Mouse (Mus musculus) heart, embryonic 15.5 days (tissue): ENCODE data around the gene Fam53b. TPM values are rescaled to one million over a fixed set of nuclear protein-coding genes. Genes with fewer than 3 reads are reported as not detected.

Source experiments
- ATAC-seq: fragments of 200-750 bp; cut with Nextera tagmentation; replicated peaks from 2 replicates; pipeline ENCODE4 v1.8.0; 2017; ENCODE audit warnings: low read depth, moderate TSS enrichment; ENCODE audit not compliant: insufficient number of reproducible peaks, insufficient read depth, low FRiP score
- H3K27ac ChIP-seq: fragments of 300-500 bp; sonication (generic); 2 replicates; pipeline ENCODE4 v1.5.1; 2015; ENCODE audit warnings: mild to moderate bottlenecking, inconsistent platforms
- H3K27me3 ChIP-seq: fragments of 300-500 bp; sonication (generic); 2 replicates; pipeline ENCODE4 v1.6.1; 2015; ENCODE audit warnings: inconsistent platforms
- H3K36me3 ChIP-seq: fragments of 300-500 bp; sonication (generic); 2 replicates; pipeline ENCODE4 v1.6.1; 2015; ENCODE audit warnings: mild to moderate bottlenecking, inconsistent platforms
- H3K4me1 ChIP-seq: fragments of 300-500 bp; sonication (generic); replicated peaks from 2 replicates; pipeline ENCODE4 v1.6.1; 2015; ENCODE audit warnings: inconsistent platforms
- H3K4me2 ChIP-seq: fragments of 300-500 bp; sonication (generic); 2 replicates; pipeline ENCODE4 v1.6.1; 2015; ENCODE audit warnings: inconsistent platforms, mild to moderate bottlenecking, moderate library complexity
- H3K4me3 ChIP-seq: fragments of 300-500 bp; sonication (generic); 2 replicates; pipeline ENCODE4 v1.5.1; 2015; ENCODE audit warnings: mild to moderate bottlenecking, inconsistent platforms
- H3K9ac ChIP-seq: fragments of 300-500 bp; sonication (generic); 2 replicates; pipeline ENCODE4 v1.6.1; 2015; ENCODE audit warnings: mild to moderate bottlenecking, inconsistent platforms
- H3K9me3 ChIP-seq: fragments of 300-500 bp; sonication (generic); replicated peaks from 2 replicates; pipeline ENCODE4 v1.6.1; 2016; ENCODE audit warnings: inconsistent platforms
- WGBS: fragments of 180-500 bp; shearing (Covaris S2); methylation state at CpG from one replicate; pipeline ENCODE4 v1.1.7; 2015; ENCODE audit warnings: mixed read lengths; 5-methylcytosine and 5-hydroxymethylcytosine counted together
- polyA plus RNA-seq: library from polyadenylated mRNA; unstranded; fragments of >200 nt; fragmentation: Nextera tagmentation; extraction: Ambion mirVana; gene quantifications from 2 replicates; pipeline ENCODE4 v1.2.1, GENCODE M21; 2015

The Fam53b gene
- polyA plus RNA-seq: 14.9 and 19.0 TPM in 2 replicates

- H3K4me3 ChIP-seq: peak within 1 kb of the TSS; percentile 68
- peak within 1 kb of the TSS; percentile 95 for H3K4me2 ChIP-seq
- H3K36me3 ChIP-seq: no peaks in the 10 kb centered on the region
- H3K27me3 ChIP-seq: no peaks in the 10 kb centered on the region
- peak; percentile 63 for ATAC-seq
- WGBS: under 1% methylated on average over 85 of the region's 85 CpGs
- H3K27ac ChIP-seq: peak within 1 kb of the TSS; percentile 94
- peak within 1 kb of the TSS; percentile 87 for H3K9ac ChIP-seq
- H3K4me1 ChIP-seq: peaks cover 45% of the 10 kb centered on the region
- H3K9me3 ChIP-seq: no peaks in the 10 kb centered on the region
These were observed at the start of gene Fam53b for GRCm38 (mm10) chr7:132813416-132814088. Fam53b (minus strand) TSS chr7:132813886.

- peak; percentile 89 for ATAC-seq
These were observed 45.6 kb upstream of the Fam53b start, which contains the start of gene Abraxas2 for GRCm38 (mm10) chr7:132859042-132859958. Abraxas2 (plus strand) TSS chr7:132859225.

GRCm38 (mm10) chr7:132858043-132858608, 44.4 kb upstream of the Fam53b start:
- Histone ChIP-seq H3K9me3 (no peaks in the 10 kb centered on the region), H3K36me3 (no peaks in the 10 kb centered on the region), H3K4me2 (no peak overlapping the region), H3K27me3 (no peaks in the 10 kb centered on the region), H3K4me1 (peaks cover 16% of the 10 kb centered on the region), H3K27ac (no peak overlapping the region), H3K4me3 (no peak overlapping the region), H3K9ac (no peak overlapping the region)
- no peak for ATAC-seq
- WGBS: 65% methylated on average over 5 of the region's 5 CpGs

More at GRCm38 (mm10) chr7:132859042-132859958, 45.6 kb upstream of the Fam53b start, which contains the start of gene Abraxas2:
- under 1% methylated on average over 53 of the region's 53 CpGs for WGBS
- H3K9me3 ChIP-seq: no peaks in the 10 kb centered on the region
- no peaks in the 10 kb centered on the region for H3K27me3 ChIP-seq
- H3K4me3 ChIP-seq: peak within 1 kb of the TSS; percentile 97
- peak within 1 kb of the TSS; percentile 78 for H3K4me2 ChIP-seq
- peak within 1 kb of the TSS; percentile 93 for H3K9ac ChIP-seq
- peaks cover 16% of the 10 kb centered on the region for H3K4me1 ChIP-seq
- H3K27ac ChIP-seq: peak within 1 kb of the TSS; percentile 92
- 0 out of 2 replicates have a peak, but pooled peaks cover 2% of the 10 kb centered on the region for H3K36me3 ChIP-seq

DNA sequence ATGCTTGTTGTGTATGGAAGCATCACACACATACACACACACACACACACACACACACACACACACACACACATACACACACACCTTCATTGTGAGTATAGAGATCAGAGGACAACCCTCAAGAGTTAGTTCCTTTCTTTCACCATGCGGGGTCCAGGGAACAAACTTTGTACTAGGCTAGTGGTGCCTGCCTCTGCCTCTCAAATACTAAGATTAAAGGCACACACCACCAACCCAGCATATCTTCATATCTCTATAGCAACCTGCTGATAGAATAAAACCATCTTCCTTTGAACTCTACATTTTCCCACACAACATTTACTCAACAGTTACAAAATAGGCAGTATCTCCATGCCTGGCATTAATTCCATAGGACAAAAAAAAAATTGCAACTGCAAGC, 42.4 kb upstream of the Fam53b start:
- Histone ChIP-seq H3K27ac (no peak overlapping the region), H3K4me2 (no peak overlapping the region), H3K4me1 (peaks cover 22% of the 10 kb centered on the region), H3K27me3 (no peaks in the 10 kb centered on the region), H3K36me3 (no peaks in the 10 kb centered on the region), H3K9me3 (no peaks in the 10 kb centered on the region), H3K4me3 (no peak overlapping the region), H3K9ac (no peak overlapping the region)
- no peak for ATAC-seq
- 82% methylated on average over 1 of the region's 1 CpGs for WGBS

DNA sequence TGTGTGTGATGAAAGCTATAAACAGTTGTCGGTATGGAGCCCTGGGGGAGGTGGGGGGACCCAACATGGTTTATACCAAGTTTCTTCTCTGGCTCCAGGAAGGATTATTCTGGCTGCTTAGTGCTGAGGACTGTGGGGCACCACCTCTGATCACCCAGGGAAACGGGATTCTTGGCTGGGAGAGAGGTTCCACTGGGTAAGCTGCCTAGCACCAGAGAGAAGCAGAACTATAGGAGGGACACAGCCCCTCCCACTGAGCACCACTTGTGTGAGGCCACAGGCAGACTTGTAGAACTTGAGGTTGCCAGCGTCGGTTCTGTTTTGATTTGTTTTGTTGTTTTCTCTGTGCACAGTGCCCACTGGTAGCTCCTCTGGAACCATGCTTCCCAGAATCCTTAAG, 40.3 kb upstream of the Fam53b start:
- H3K4me2 ChIP-seq: no peak overlapping the region
- WGBS: 69% methylated on average over 4 of the region's 4 CpGs
- H3K4me1 ChIP-seq: peaks cover 12% of the 10 kb centered on the region
- no peak overlapping the region for H3K4me3 ChIP-seq
- no peak overlapping the region for H3K9ac ChIP-seq
- H3K27ac ChIP-seq: no peak overlapping the region
- ATAC-seq: no peak
- H3K9me3 ChIP-seq: no peaks in the 10 kb centered on the region
- no peaks in the 10 kb centered on the region for H3K27me3 ChIP-seq
- H3K36me3 ChIP-seq: peaks cover 15% of the 10 kb centered on the region; the same call in 1 of the 2 replicates

GRCm38 (mm10) chr7:132853361-132853760, 39.7 kb upstream of the Fam53b start:
- WGBS: 80% methylated on average over 6 of the region's 6 CpGs
- H3K36me3 ChIP-seq: peaks cover 21% of the 10 kb centered on the region; the same call in 1 of the 2 replicates
- H3K4me2 ChIP-seq: no peak overlapping the region
- no peak overlapping the region for H3K9ac ChIP-seq
- H3K27ac ChIP-seq: no peak overlapping the region
- H3K4me1 ChIP-seq: peaks cover 8% of the 10 kb centered on the region
- no peaks in the 10 kb centered on the region for H3K27me3 ChIP-seq
- no peak for ATAC-seq
- no peaks in the 10 kb centered on the region for H3K9me3 ChIP-seq
- H3K4me3 ChIP-seq: no peak overlapping the region

GRCm38 (mm10) chr7:132852173-132852844, 38.6 kb upstream of the Fam53b start, which contains the start of gene Eef1akmt2:
Eef1akmt2 (minus strand) TSS chr7:132852673.
- no peaks in the 10 kb centered on the region for H3K9me3 ChIP-seq
- H3K4me1 ChIP-seq: peaks cover 8% of the 10 kb centered on the region
- H3K36me3 ChIP-seq: peaks cover 28% of the 10 kb centered on the region
- peak within 1 kb of the TSS; percentile 63 for H3K4me2 ChIP-seq
- H3K4me3 ChIP-seq: peak within 1 kb of the TSS; percentile 73
- peak within 1 kb of the TSS; percentile 96 for H3K27ac ChIP-seq
- H3K27me3 ChIP-seq: no peaks in the 10 kb centered on the region
- peak within 1 kb of the TSS; percentile 90 for H3K9ac ChIP-seq
- ATAC-seq: peak; percentile 93
- under 1% methylated on average over 37 of the region's 37 CpGs for WGBS

- no peak overlapping the region for H3K27ac ChIP-seq
- H3K9me3 ChIP-seq: no peaks in the 10 kb centered on the region
- no peak overlapping the region for H3K9ac ChIP-seq
- no peak for ATAC-seq
- no peak overlapping the region for H3K4me3 ChIP-seq
- H3K27me3 ChIP-seq: no peaks in the 10 kb centered on the region
- H3K36me3 ChIP-seq: peaks cover 5% of the 10 kb centered on the region
- H3K4me2 ChIP-seq: no peak overlapping the region
- whole genome bisulfite sequencing: 85% methylated on average over 3 of the region's 3 CpGs
- peaks cover 2% of the 10 kb centered on the region for H3K4me1 ChIP-seq
These were observed 29.5 kb upstream of the Fam53b start for GRCm38 (mm10) chr7:132843152-132843551.

DNA sequence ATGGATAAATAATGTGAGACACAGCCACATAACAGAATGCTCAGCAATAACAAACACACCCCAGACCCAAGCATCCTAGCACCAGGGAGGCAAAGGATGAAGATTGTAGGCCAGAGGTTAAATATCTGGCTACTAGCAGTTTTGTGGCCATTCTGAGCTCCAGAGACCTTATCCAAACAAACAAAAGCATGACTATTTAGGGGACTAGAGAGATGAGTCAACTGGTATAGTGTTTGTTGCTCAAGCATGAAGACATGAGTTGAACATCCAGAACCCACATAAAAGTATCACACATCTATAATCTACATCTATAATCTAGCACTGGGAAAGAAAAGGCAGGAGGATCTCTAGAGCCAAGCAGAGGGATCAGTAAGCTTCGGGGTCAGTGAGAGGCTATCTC, 28.8 kb upstream of the Fam53b start:
- Histone ChIP-seq H3K4me3 (no peak overlapping the region), H3K36me3 (no peaks in the 10 kb centered on the region; the same call in 1 of the 2 replicates), H3K27me3 (no peaks in the 10 kb centered on the region), H3K4me1 (peaks cover 2% of the 10 kb centered on the region), H3K4me2 (no peak overlapping the region), H3K9me3 (no peaks in the 10 kb centered on the region), H3K27ac (no peak overlapping the region), H3K9ac (no peak overlapping the region)
- ATAC-seq: no peak
- WGBS: 81% methylated on average over 1 of the region's 1 CpGs

DNA sequence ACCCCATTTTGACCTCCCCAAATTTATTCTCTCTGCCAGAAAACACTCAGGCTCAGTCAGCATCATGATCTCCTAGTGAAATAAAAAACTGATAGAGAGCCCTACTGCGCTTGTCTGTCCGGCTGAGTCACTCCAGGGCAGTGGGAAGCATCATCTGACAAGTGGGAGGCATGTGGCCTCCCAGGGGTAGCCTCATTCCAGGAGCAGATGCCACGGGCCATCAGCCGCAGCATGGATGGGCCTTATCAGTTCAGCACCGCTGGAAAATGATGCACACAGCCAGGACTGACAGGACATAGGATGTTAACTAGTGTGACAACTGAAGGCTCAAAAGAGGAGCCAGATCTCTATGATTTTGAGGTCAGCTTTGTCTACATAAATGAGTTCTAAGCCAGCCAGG, 27.6 kb upstream of the Fam53b start:
- Histone ChIP-seq H3K9me3 (no peaks in the 10 kb centered on the region), H3K27ac (no peak overlapping the region), H3K27me3 (no peaks in the 10 kb centered on the region), H3K4me2 (no peak overlapping the region), H3K36me3 (peaks cover 4% of the 10 kb centered on the region; the same call in 1 of the 2 replicates), H3K4me3 (no peak overlapping the region), H3K9ac (no peak overlapping the region), H3K4me1 (peaks cover 2% of the 10 kb centered on the region)
- 28% methylated on average over 5 of the region's 5 CpGs for WGBS
- peak; percentile 43; the same call in 1 of the 2 replicates for ATAC-seq
